Mouse (Mus musculus) E14TG2a.4 (cell line): ENCODE measurements around the gene Kcnk16.
A peak's percentile ranks its signal among the peaks of the same experiment; 100 is the strongest.

Source experiments
- H3K27me3 ChIP-seq: 2 replicates; pipeline ENCODE4 v1.6.1; 2014; ENCODE audit warnings: low read length, control low read depth; ENCODE audit not compliant: insufficient read depth
- H3K36me3 ChIP-seq: 2 replicates; pipeline ENCODE4 v1.6.1; 2014; ENCODE audit warnings: low read length, control low read depth; ENCODE audit not compliant: insufficient read depth
- H3K4me1 ChIP-seq: replicated peaks from 2 replicates; pipeline ENCODE4 v1.6.1; 2014; ENCODE audit warnings: low read depth, low read length, control low read depth
- H3K4me3 ChIP-seq: replicated peaks from 2 replicates; pipeline ENCODE4 v1.5.1; 2014; ENCODE audit warnings: mild to moderate bottlenecking, low read length
- H3K9me3 ChIP-seq: 2 replicates; pipeline ENCODE4 v1.6.1; 2014; ENCODE audit warnings: low read length, control low read depth
- CTCF ChIP-seq: conservative IDR thresholded peaks from 2 replicates; pipeline ENCODE4 v1.5.1; 2014; ENCODE audit warnings: low read length
- NANOG ChIP-seq: IDR thresholded peaks from 2 replicates; pipeline ENCODE4 v1.6.1; 2014; ENCODE audit warnings: borderline replicate concordance, low read length, mixed read lengths
- POU5F1 ChIP-seq: IDR thresholded peaks from 2 replicates; pipeline ENCODE4 v1.6.1; 2014; ENCODE audit warnings: low read length, borderline replicate concordance

Gene Kcnk16

DNA sequence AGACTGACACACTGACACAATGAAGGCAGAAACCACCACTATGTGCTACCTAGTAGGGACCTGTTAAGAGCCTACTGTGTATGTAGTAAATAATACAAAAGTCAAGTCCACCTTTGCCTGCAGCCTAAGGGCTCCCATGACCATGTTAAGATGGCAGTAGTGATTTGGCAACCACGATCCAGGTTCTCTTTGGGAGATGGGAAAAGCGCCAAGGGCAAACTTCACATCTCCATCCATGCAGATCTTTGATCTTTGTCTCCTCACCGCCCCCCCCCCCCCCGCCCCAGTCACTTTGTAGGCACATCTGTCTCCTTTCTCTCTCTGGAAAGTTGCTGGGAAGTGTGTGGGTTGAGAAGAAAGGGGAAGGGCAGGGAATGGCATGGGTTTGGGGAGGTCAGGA, 6.7 kb downstream of the Kcnk16 start:
- H3K9me3 ChIP-seq: no peaks in the 10 kb centered on the region

DNA sequence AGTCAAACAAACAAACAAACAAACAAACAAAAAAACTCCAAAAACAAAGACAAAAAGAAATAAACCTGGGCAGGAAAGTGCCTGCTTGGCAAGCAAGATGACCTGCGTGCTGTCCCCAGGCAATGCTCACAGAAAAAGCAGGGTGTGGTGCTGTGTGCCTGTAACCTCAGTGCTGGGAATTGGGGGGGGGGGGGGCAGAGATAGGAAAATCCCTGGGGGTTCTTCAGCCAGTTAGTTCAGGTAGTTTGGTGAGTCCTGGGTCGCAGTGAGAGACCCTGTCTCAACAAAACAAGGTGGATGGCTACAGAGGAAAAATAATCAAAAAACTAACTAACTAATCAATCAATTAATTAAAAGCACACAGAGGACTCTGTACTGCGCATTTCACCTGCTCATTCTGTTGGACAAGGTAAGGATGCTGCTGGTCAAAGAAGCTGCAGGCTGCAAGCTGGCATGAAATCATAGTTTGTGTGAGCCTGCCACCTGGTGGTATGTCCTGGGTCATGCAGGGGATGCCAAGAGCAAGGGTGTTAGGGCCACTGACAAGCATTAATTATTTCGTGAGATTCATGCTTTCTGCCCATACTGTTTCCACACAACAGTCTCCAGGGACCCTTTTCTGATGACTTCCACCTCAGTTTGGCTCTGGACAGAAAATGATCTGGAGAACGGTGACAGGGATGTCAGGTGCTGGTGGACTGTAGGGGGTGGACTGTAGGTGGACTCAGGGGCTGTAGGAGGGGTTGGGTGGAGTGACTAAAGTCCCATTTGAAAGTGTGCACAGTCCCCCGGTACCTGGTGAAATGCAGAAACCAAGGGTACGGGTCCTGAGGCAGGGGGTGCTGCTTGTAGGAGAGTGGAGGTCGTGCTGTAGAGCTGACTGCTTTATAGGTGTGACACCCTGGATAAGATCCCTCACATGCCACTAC, 10.6 kb downstream of the Kcnk16 start:
- TF ChIP-seq CTCF: peak; percentile 92
- TF ChIP-seq POU5F1: no peak
- Histone ChIP-seq H3K9me3 (no peaks in the 10 kb centered on the region), H3K4me3 (no peak overlapping the region), H3K27me3 (peaks cover 32% of the 10 kb centered on the region), H3K4me1 (peaks cover 13% of the 10 kb centered on the region), H3K36me3 (no peaks in the 10 kb centered on the region)

More for the DNA sequence above, 6.7 kb downstream of the Kcnk16 start:
- no peaks in the 10 kb centered on the region for H3K36me3 ChIP-seq
- H3K27me3 ChIP-seq: peaks cover 32% of the 10 kb centered on the region
- TF ChIP-seq NANOG (no peak), CTCF (no peak), POU5F1 (no peak)
- peaks cover 18% of the 10 kb centered on the region for H3K4me1 ChIP-seq
- no peak overlapping the region for H3K4me3 ChIP-seq

DNA sequence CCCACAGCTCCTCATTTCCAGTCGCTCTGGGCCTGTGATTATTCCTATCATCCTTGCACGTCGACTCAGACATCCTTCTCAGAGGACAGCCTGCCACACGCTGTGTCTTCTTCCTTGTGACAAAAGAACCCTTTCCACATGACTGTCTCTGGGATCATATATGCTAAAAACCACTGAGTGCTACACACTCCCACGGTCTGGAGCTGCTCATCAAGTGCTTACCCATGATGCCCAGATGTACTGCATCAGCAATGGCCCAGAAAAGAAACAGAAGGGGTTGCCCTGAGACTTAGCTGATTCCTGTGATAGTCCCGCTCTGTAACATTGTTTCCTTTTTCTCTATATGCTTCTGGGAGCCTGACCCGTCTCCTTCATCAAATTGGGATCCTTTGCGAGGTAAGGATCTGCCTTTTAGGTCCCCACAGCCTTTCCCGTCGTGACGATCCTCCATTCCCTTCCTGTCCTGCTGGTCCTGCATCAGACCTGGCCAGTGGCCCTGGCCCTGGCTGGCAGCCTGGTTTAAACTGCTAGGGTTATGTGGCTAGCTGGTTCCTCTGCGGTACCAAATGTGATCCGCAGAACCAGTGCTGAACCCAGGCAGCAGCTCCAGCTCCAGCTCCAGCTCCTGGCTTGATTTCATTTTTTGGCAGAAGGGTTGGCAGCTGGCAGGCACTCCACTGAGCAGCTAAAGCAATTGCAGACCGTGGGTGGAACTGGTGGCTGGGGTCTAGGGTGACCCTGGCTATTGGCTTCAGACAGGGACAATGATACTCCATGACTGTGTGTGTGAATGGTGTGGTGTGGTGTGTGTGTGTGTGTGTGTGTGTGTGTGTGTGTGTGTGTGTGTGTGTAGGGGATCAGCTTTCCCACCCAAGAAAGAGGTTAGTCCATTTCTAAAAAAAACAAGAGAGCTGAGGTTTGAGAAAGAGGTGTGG, 18.5 kb downstream of the Kcnk16 start:
- peak overlapping the region; percentile 54; the same call in 1 of the 2 replicates for H3K4me3 ChIP-seq
- H3K36me3 ChIP-seq: no peaks in the 10 kb centered on the region
- no peaks in the 10 kb centered on the region for H3K9me3 ChIP-seq
- TF ChIP-seq NANOG: no peak
- no peak for TF ChIP-seq POU5F1
- no peak for TF ChIP-seq CTCF
- H3K4me1 ChIP-seq: peaks cover 12% of the 10 kb centered on the region
- peaks cover 31% of the 10 kb centered on the region for H3K27me3 ChIP-seq

DNA sequence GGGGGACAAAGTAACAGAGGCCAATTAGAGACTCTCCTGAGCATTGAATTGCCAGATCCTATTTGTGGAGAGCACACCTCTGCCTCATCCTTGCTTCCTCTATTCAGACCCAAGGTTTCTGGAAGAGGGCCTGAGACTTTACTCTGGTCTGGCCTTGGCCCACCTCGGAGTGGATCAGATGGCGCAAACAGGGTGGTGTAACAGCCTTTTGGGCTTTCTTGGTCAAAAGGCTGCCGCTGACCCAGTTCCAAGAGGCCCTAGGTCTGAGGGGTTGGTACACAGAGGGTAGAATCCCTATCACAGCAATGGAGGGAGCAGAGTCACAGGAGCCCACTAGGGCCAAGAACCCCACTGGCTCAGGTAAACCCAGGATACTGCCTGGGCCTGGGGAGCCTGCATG, 21.0 kb downstream of the Kcnk16 start:
- H3K27me3 ChIP-seq: peaks cover 30% of the 10 kb centered on the region
- H3K36me3 ChIP-seq: no peaks in the 10 kb centered on the region
- TF ChIP-seq POU5F1 (no peak), NANOG (no peak), CTCF (no peak)
- peaks cover 21% of the 10 kb centered on the region for H3K4me1 ChIP-seq
- no peak overlapping the region for H3K4me3 ChIP-seq
- no peaks in the 10 kb centered on the region for H3K9me3 ChIP-seq

DNA sequence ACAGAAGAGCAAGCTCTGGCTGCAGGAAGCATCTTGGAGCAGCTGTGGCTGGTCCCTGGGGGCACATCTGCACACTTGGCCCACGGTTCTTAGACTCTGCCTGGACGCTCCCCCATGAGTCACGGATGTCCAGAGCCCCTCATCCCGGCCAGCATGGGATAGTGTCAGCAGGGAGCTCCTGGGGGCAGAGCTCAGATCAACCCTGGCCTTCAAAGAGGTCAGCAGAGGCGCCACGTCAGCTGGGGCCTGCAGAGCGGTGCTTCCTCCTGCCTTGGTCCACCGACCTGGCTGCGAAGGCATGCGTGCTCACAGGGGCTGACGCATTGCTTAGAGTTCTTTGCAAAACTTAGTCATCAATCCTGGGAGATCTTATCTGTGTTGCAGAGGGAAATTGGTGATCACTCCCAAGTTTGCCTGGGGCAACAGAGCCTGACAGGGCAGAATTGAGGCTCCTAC, 22.2 kb downstream of the Kcnk16 start:
- Histone ChIP-seq H3K9me3 (no peaks in the 10 kb centered on the region), H3K27me3 (peaks cover 19% of the 10 kb centered on the region), H3K36me3 (no peaks in the 10 kb centered on the region), H3K4me3 (no peak overlapping the region), H3K4me1 (peaks cover 29% of the 10 kb centered on the region)
- TF ChIP-seq NANOG (no peak), CTCF (no peak), POU5F1 (no peak)

DNA sequence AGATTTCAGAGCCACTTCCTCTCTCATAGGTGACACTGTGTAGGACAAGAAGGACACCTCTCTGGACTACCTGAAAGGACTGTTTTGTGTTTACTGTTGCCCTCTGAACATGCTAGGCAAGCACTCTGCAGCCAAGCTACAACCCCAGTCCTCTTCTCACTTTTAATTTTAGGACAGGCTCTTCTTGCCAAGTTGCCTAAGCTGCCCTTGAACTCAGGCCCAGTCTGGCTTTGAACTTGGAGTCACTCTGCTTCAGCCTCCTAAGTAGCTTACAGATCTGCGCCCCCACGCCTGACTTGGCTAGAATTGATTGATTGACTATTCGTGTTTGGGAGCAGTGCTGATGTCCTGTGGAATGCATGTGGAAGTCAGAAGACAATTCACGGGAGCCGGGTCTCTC, 23.1 kb downstream of the Kcnk16 start:
- TF ChIP-seq NANOG (no peak), CTCF (no peak), POU5F1 (no peak)
- Histone ChIP-seq H3K4me3 (no peak overlapping the region), H3K36me3 (no peaks in the 10 kb centered on the region), H3K4me1 (peaks cover 29% of the 10 kb centered on the region), H3K27me3 (peaks cover 13% of the 10 kb centered on the region; the same call in 1 of the 2 replicates), H3K9me3 (no peaks in the 10 kb centered on the region)

DNA sequence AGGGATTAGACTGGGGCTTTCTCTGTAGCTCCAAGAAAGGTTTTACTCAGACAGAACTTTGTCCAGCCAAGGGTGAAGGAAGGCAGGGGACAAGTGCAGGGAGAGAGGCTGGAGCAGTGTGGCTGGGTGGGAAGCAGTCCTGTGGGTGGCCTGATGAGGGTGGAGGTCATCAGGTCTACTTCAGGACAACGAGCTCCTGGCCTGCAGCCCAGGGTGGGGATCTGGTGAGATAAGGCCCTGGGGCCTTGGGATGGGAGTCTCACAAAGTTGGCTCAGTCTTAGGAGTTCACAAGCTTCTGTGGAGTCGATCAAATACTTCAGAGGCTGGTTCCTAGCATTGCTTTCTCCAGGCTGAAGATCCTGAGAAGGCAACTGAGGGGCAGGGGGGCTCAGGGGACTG, 23.7 kb downstream of the Kcnk16 start:
- peaks cover 10% of the 10 kb centered on the region; the same call in 1 of the 2 replicates for H3K27me3 ChIP-seq
- H3K4me3 ChIP-seq: no peak overlapping the region
- H3K9me3 ChIP-seq: no peaks in the 10 kb centered on the region
- TF ChIP-seq CTCF (no peak), POU5F1 (no peak), NANOG (no peak)
- no peaks in the 10 kb centered on the region for H3K36me3 ChIP-seq
- peaks cover 24% of the 10 kb centered on the region for H3K4me1 ChIP-seq

DNA sequence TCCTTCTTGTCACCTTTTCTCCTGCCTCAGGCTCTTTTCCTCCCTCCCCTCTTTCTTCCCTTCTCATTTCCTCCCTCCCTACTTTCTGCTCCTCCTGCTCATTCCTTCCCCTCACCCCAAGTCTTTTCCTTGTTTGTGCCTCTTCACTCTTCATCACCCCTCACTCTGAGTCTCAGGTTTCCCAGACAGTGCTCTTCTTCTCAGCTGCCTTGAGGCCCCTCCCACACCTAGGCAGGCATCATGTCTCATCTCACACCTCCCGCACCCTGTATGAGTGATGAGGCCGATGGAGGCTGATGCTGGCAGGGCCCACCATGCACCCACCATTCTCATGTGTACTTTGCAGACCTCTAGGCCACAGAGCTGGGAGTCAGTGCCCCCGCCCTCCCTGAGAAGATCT, 25.8 kb downstream of the Kcnk16 start:
- Histone ChIP-seq H3K36me3 (no peaks in the 10 kb centered on the region), H3K9me3 (no peaks in the 10 kb centered on the region), H3K4me3 (no peak overlapping the region), H3K4me1 (peaks cover 17% of the 10 kb centered on the region), H3K27me3 (peaks cover 7% of the 10 kb centered on the region; the same call in 1 of the 2 replicates)
- no peak for TF ChIP-seq NANOG
- no peak for TF ChIP-seq POU5F1
- no peak for TF ChIP-seq CTCF
